Mouse (Mus musculus): ENCODE data around the gene Abca16. TPM values are rescaled to one million over a fixed set of nuclear protein-coding genes. Genes with fewer than 3 reads are reported as not detected.
A peak's percentile ranks its signal among the peaks of the same experiment; 100 is the strongest.

Abca16 gene
- not detected in 2 replicates for polyA plus RNA-seq (2014; fragmentation: Nextera tagmentation; extraction: Ambion mirVana)

DNA sequence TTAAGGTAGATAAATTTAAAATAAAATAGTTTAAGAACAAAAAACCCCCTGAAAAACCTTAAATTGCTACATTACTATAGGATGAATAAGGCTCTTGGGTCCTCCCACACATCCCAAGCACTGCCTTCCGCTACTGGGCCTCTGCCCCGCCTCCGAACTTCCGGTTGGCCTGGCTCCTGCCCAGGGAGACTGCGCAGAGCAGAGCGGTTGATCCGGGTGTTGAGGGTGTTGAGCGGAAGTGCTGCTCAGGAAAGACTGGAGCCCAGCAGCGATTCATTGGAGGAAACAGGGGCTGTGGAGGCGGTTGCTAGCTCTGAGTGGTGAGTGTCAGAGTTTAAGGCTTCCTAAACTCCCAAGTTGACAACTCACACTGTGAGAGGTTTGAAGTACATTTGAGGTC lies at the start of gene Abca16:
Abca16 (plus strand) TSS at position 201 of the 400 bp plus-strand sequence.
- no peak within 1 kb of the TSS for H3K4me3 ChIP-seq (ENCODE audit: low read depth, low read length)
- H3K4me2 ChIP-seq (replicated peaks; ENCODE audit: low read depth, low read length) = no peak within 1 kb of the TSS
- no peak within 1 kb of the TSS for H3K27ac ChIP-seq (ENCODE audit: low read length)
- no peak for ATAC-seq (ENCODE audit: insufficient number of reproducible peaks, insufficient read depth, low FRiP score, low read depth)
- no peaks in the 10 kb centered on the region for H3K9me3 ChIP-seq (ENCODE audit: control insufficient read depth, low read depth, low read length)
- H3K36me3 ChIP-seq (ENCODE audit: control insufficient read depth, insufficient read depth, low read length) = no peaks in the 10 kb centered on the region
- WGBS = 79% methylated on average over 10 of the region's 10 CpGs
- no peaks in the 10 kb centered on the region for H3K4me1 ChIP-seq (ENCODE audit: control insufficient read depth, insufficient read depth, low read length)
- H3K27me3 ChIP-seq (ENCODE audit: control insufficient read depth, insufficient read depth, low read length) = no peaks in the 10 kb centered on the region
- no peak within 1 kb of the TSS for H3K9ac ChIP-seq (replicated peaks; ENCODE audit: low read depth, low read length)

DNA sequence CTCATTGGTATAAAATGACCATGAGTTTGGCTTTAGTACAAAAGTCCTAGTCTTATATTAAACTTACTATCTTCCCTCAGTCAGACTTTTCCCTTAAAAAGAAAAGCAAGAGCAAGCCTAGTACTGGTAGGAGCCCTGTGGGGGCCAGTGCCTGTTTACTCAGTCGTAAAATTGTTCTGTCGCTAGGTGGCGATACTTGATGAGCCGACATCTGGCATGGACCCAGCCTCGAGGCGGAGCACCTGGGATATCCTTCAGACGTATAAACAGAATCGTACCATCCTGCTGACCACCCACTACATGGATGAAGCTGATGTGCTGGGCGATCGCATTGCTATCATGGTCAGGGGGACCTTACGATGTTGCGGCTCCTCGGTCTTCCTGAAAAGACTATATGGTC lies 48.3 kb upstream of the Abca16 start:
- WGBS = 42% methylated on average over 13 of the region's 13 CpGs
- H3K4me3 ChIP-seq (ENCODE audit: low read depth, low read length) = no peak overlapping the region

GRCm38 (mm10) chr7:120412391-120412790 lies 2.9 kb downstream of the Abca16 start:
- Histone ChIP-seq H3K9ac (replicated peaks; ENCODE audit: low read depth, low read length) (no peak overlapping the region), H3K4me1 (ENCODE audit: control insufficient read depth, insufficient read depth, low read length) (no peaks in the 10 kb centered on the region), H3K27ac (ENCODE audit: low read length) (no peak overlapping the region), H3K4me3 (ENCODE audit: low read depth, low read length) (no peak overlapping the region), H3K9me3 (ENCODE audit: control insufficient read depth, low read depth, low read length) (no peaks in the 10 kb centered on the region), H3K4me2 (replicated peaks; ENCODE audit: low read depth, low read length) (no peak overlapping the region), H3K36me3 (ENCODE audit: control insufficient read depth, insufficient read depth, low read length) (no peaks in the 10 kb centered on the region), H3K27me3 (ENCODE audit: control insufficient read depth, insufficient read depth, low read length) (no peaks in the 10 kb centered on the region)
- ATAC-seq (ENCODE audit: insufficient number of reproducible peaks, insufficient read depth, low FRiP score, low read depth) = no peak
- WGBS = 49% methylated on average over 1 of the region's 1 CpGs

More for the DNA sequence above, 48.3 kb upstream of the Abca16 start:
- H3K9ac ChIP-seq (replicated peaks; ENCODE audit: low read depth, low read length) = no peak overlapping the region
- no peaks in the 10 kb centered on the region for H3K9me3 ChIP-seq (ENCODE audit: control insufficient read depth, low read depth, low read length)
- ATAC-seq (ENCODE audit: insufficient number of reproducible peaks, insufficient read depth, low FRiP score, low read depth) = no peak
- no peak overlapping the region for H3K27ac ChIP-seq (ENCODE audit: low read length)
- H3K27me3 ChIP-seq (ENCODE audit: control insufficient read depth, insufficient read depth, low read length) = no peaks in the 10 kb centered on the region
- no peaks in the 10 kb centered on the region for H3K36me3 ChIP-seq (ENCODE audit: control insufficient read depth, insufficient read depth, low read length)
- no peak overlapping the region for H3K4me2 ChIP-seq (replicated peaks; ENCODE audit: low read depth, low read length)
- H3K4me1 ChIP-seq (ENCODE audit: control insufficient read depth, insufficient read depth, low read length) = no peaks in the 10 kb centered on the region

GRCm38 (mm10) chr7:120426625-120427024 lies 17.2 kb downstream of the Abca16 start:
- WGBS = 13% methylated on average over 3 of the region's 3 CpGs
- Histone ChIP-seq H3K9ac (replicated peaks; ENCODE audit: low read depth, low read length) (no peak overlapping the region), H3K4me1 (ENCODE audit: control insufficient read depth, insufficient read depth, low read length) (no peaks in the 10 kb centered on the region), H3K27ac (ENCODE audit: low read length) (no peak overlapping the region), H3K4me3 (ENCODE audit: low read depth, low read length) (no peak overlapping the region), H3K36me3 (ENCODE audit: control insufficient read depth, insufficient read depth, low read length) (no peaks in the 10 kb centered on the region), H3K4me2 (replicated peaks; ENCODE audit: low read depth, low read length) (no peak overlapping the region), H3K27me3 (ENCODE audit: control insufficient read depth, insufficient read depth, low read length) (no peaks in the 10 kb centered on the region), H3K9me3 (ENCODE audit: control insufficient read depth, low read depth, low read length) (no peaks in the 10 kb centered on the region)
- ATAC-seq (ENCODE audit: insufficient number of reproducible peaks, insufficient read depth, low FRiP score, low read depth) = no peak

- H3K4me3 ChIP-seq (ENCODE audit: low read depth, low read length) = no peak overlapping the region
- no peak overlapping the region for H3K27ac ChIP-seq (ENCODE audit: low read length)
- no peaks in the 10 kb centered on the region for H3K36me3 ChIP-seq (ENCODE audit: control insufficient read depth, insufficient read depth, low read length)
- no peak for ATAC-seq (ENCODE audit: insufficient number of reproducible peaks, insufficient read depth, low FRiP score, low read depth)
- H3K4me1 ChIP-seq (ENCODE audit: control insufficient read depth, insufficient read depth, low read length) = no peaks in the 10 kb centered on the region
- H3K4me2 ChIP-seq (replicated peaks; ENCODE audit: low read depth, low read length) = no peak overlapping the region
- no peak overlapping the region for H3K9ac ChIP-seq (replicated peaks; ENCODE audit: low read depth, low read length)
- no peaks in the 10 kb centered on the region for H3K9me3 ChIP-seq (ENCODE audit: control insufficient read depth, low read depth, low read length)
- H3K27me3 ChIP-seq (ENCODE audit: control insufficient read depth, insufficient read depth, low read length) = no peaks in the 10 kb centered on the region
These were observed 22.0 kb downstream of the Abca16 start for GRCm38 (mm10) chr7:120431464-120431863.

DNA sequence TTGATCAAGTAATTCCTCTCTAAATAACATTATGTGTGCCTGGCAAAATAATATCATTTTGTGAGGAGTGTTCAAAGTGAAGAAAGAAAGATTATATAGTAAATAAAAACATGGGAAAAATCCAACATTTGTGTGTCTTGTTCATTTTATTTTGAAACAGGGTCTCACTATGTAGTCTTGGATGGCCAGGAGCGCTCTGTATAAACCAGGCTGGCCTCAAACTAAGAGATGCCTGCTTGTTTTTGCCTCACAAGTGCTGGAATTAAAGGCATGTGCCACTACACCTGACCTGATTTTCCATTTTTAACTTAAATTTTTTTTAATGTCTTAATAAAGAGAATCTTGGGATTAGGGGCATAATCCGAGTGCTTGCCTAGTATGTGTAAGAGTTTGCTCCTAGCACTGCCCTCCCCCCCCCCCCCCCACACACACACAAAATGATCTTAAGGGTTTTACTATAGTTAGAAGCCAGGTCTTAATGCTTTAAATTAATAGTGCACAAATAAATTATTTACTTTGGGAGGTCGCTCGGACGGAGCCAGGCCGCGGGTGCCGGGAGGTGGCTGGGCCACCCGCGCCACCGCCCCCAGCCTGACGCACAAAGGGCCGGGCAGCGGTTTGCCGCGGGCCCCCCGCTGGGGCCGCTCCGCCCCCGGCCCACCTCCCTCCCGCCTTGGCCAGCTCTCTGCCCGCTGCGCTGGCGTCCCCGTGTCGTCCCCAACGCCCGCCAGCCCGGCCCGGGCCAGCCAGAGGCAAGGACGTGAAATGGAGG lies 94.6 kb downstream of the Abca16 start:
- H3K4me3 ChIP-seq (ENCODE audit: low read depth, low read length) = peak overlapping the region; percentile 34
- H3K27me3 ChIP-seq (ENCODE audit: control insufficient read depth, insufficient read depth, low read length) = no peaks in the 10 kb centered on the region
- H3K9me3 ChIP-seq (ENCODE audit: control insufficient read depth, low read depth, low read length) = no peaks in the 10 kb centered on the region
- H3K27ac ChIP-seq (ENCODE audit: low read length) = no peak overlapping the region
- ATAC-seq (ENCODE audit: insufficient number of reproducible peaks, insufficient read depth, low FRiP score, low read depth) = no peak
- H3K36me3 ChIP-seq (ENCODE audit: control insufficient read depth, insufficient read depth, low read length) = no peaks in the 10 kb centered on the region
- no peaks in the 10 kb centered on the region for H3K4me1 ChIP-seq (ENCODE audit: control insufficient read depth, insufficient read depth, low read length)
- peak overlapping the region; percentile 81 for H3K4me2 ChIP-seq (replicated peaks; ENCODE audit: low read depth, low read length)
- 0 out of 2 replicates have a peak overlapping the region, but pooled peaks have one; percentile 28 for H3K9ac ChIP-seq (replicated peaks; ENCODE audit: low read depth, low read length)
- 6% methylated on average over 31 of the region's 31 CpGs for WGBS

GRCm38 (mm10) chr7:120504663-120504979 lies 95.2 kb downstream of the Abca16 start:
- no peaks in the 10 kb centered on the region for H3K9me3 ChIP-seq (ENCODE audit: control insufficient read depth, low read depth, low read length)
- H3K27me3 ChIP-seq (ENCODE audit: control insufficient read depth, insufficient read depth, low read length) = no peaks in the 10 kb centered on the region
- no peaks in the 10 kb centered on the region for H3K4me1 ChIP-seq (ENCODE audit: control insufficient read depth, insufficient read depth, low read length)
- peak overlapping the region; percentile 81 for H3K4me2 ChIP-seq (replicated peaks; ENCODE audit: low read depth, low read length)
- peak overlapping the region; percentile 34 for H3K4me3 ChIP-seq (ENCODE audit: low read depth, low read length)
- no peak for ATAC-seq (ENCODE audit: insufficient number of reproducible peaks, insufficient read depth, low FRiP score, low read depth)
- 30% methylated on average over 5 of the region's 5 CpGs for WGBS
- no peaks in the 10 kb centered on the region for H3K36me3 ChIP-seq (ENCODE audit: control insufficient read depth, insufficient read depth, low read length)
- 0 out of 2 replicates have a peak overlapping the region, but pooled peaks have one; percentile 28 for H3K9ac ChIP-seq (replicated peaks; ENCODE audit: low read depth, low read length)
- no peak overlapping the region for H3K27ac ChIP-seq (ENCODE audit: low read length)

DNA sequence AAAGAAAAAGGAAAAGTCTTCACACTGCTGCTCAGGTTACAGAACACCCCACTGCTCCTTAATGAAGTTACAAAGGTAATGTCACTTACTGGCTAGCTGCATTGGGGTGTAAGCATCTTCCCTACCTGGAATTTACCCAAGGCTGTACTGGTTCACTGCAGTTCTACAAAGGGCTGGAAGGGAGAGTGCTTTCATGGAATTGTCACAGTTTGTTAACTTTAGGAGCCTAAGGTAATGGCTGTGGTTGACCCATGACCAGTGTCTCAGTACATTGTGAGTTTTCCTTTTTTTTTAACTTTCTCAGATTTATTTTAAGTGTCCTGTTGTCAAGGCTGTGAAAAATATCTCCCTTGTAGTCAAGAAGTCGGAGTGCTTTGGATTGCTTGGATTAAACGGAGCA lies 125.4 kb downstream of the Abca16 start:
- Histone ChIP-seq H3K27me3 (ENCODE audit: control insufficient read depth, insufficient read depth, low read length) (no peaks in the 10 kb centered on the region), H3K27ac (ENCODE audit: low read length) (no peak overlapping the region), H3K36me3 (ENCODE audit: control insufficient read depth, insufficient read depth, low read length) (no peaks in the 10 kb centered on the region), H3K9me3 (ENCODE audit: control insufficient read depth, low read depth, low read length) (no peaks in the 10 kb centered on the region), H3K4me2 (replicated peaks; ENCODE audit: low read depth, low read length) (no peak overlapping the region), H3K4me3 (ENCODE audit: low read depth, low read length) (no peak overlapping the region), H3K9ac (replicated peaks; ENCODE audit: low read depth, low read length) (no peak overlapping the region), H3K4me1 (ENCODE audit: control insufficient read depth, insufficient read depth, low read length) (no peaks in the 10 kb centered on the region)
- 56% methylated on average over 2 of the region's 2 CpGs for WGBS
- ATAC-seq (ENCODE audit: insufficient number of reproducible peaks, insufficient read depth, low FRiP score, low read depth) = no peak
